Mouse (Mus musculus): ENCODE results near the gene Papss1.

Papss1 gene

DNA sequence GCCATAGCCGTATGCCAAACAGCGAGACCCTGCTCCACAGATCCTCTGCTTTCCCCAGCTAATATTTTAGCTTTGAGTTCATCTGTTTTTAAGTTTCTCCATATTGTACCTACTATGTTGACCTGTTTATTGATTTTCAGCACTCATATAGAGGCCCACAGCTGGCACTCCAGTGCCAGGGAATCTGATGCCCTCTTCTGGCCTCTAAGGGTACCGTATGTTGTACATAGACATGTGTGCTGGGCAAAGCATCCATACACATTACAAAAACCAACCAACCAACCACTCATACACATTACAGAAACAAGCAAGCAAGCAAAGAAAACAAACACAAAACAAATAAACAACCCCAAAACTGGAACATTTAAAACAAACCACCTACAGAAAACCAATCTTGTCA is 22.2 kb downstream of the Papss1 start:
- DNase-seq (ENCODE audit: low spot score): no peak

- DNase-seq (ENCODE audit: low spot score): no peak
Measured at GRCm38 (mm10) chr3:131587959-131588358, 23.4 kb downstream of the Papss1 start.

- DNase-seq (ENCODE audit: low spot score): no peak
Measured at GRCm38 (mm10) chr3:131593143-131593798, 28.7 kb downstream of the Papss1 start.

DNA sequence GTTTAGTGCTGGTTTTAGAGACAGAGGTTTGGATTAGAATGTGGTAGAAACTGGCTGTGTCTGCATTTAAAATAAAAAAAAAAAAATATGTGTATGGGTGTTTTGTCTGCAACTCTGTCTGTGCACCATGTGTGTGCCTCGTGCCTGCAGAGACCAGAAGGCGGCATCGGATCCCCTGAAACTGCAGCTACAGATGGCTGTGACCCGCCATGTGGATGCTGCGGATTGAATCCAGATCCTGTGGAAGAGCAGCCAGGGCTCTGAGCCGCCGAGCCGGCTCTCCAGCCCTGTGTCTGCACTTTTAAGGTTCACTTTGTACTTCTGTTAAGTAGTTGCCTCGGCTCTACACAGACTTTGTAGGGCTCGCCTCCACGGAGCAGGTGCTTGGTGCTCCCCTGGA is 29.8 kb downstream of the Papss1 start:
- DNase-seq (ENCODE audit: low spot score): no peak

DNA sequence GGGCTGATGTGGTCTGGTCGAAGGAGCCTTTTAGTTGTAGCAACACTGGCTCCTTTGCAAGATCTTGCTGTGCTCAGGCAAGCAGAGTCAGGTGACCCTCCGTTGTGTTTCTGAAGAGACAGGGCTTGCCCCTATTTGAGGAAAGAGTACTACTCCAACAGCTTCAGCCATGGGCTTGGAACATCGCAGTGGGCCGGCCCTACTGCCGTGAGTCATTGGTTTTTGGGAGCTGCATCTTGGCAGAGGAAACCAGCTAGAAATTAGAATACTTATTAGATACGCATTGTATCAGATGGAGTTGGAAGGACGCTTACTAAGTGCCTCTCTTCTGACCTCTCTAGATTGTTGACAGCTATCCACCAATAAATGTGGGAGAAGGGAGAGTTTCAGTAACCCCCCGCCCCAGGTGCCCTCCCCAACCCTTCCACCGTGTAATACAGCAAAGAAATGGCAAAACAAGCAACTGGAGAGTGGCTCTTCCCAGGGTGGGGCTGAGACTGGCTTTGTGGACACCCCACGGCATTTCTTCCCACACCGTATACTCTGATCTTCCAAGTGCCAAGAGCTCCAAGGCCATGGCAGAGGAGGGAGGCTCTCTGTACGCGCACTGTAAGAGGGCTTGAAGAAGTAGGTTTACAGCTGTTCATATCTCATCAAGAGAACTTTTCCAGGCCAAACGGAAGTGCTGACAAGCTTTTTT is 31.1 kb downstream of the Papss1 start:
- no peak for DNase-seq (ENCODE audit: low spot score)

GRCm38 (mm10) chr3:131600726-131601125 is 36.2 kb downstream of the Papss1 start:
- DNase-seq (ENCODE audit: low spot score): no peak

GRCm38 (mm10) chr3:131601366-131601765 is 36.8 kb downstream of the Papss1 start:
- no peak for DNase-seq (ENCODE audit: low spot score)

DNA sequence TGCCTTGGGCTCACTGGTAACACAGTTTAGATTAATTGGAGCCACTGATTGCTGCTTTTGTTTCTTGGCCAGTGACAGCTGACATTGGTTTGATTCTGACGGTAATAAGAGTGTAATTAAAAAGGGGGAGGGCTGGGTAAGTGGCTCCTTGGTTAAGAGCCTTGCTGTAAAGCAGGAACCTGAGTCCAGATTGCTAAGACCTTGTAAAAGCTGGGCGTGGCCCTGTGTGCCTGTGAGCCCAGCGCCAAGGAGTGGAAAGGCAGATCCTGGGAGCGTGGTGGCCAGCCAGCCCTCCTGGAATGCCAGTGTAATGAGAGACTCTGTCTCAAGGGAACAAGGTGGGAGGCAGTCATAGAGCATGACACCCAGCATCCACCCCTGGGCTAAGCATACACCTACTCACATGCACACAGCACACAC is 38.4 kb downstream of the Papss1 start:
- DNase-seq (ENCODE audit: low spot score): no peak

DNA sequence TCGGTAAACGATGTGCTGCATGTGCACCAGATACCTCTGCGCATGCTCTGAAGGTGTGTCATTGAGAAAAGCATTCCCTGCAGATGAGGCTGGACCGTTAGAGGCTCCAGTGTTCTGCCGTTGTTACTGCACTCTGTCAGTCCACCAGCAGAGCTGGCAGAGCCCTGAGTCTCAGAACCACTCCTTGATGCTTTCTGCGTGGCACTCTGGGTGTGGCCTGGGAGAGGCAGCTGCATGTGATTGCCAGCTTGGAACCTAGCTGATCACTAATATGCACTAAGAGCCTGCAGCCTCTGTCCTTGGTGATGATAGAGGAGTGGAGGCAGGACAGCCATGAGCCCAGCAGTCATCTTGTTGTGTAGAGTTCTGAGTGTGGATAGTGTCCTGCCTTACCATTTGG is 43.5 kb downstream of the Papss1 start:
- DNase-seq (ENCODE audit: low spot score): no peak

- DNase-seq (ENCODE audit: low spot score): no peak
Measured at GRCm38 (mm10) chr3:131609651-131610050, 45.1 kb downstream of the Papss1 start.

DNA sequence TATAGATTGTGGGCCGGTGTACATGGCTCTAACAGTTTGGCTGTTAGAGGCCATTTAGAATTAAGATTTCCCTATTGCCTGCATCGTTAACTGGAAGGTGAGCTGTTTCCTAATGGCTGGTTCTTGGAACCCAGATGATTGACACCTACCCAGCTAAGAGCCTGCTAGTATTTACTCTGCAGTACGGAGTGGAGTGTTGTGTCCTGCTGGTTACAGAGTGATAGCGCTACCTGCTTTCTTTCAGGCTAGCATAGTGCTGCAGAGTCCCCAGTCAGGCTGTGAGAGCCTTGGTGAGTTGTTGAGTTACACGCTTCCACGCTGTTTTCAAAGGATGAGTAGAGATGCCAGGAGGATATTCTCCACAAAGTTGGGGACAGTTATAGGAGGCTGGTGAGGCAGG is 46.0 kb downstream of the Papss1 start:
- no peak for DNase-seq (ENCODE audit: low spot score)

- no peak for DNase-seq (ENCODE audit: low spot score)
Measured at GRCm38 (mm10) chr3:131612847-131613246, 48.3 kb downstream of the Papss1 start.

- DNase-seq (ENCODE audit: low spot score): no peak
Measured at GRCm38 (mm10) chr3:131614056-131614455, 49.5 kb downstream of the Papss1 start.

GRCm38 (mm10) chr3:131618580-131619338 is 54.2 kb downstream of the Papss1 start:
- DNase-seq (ENCODE audit: low spot score): no peak

- no peak for DNase-seq (ENCODE audit: low spot score)
Measured at GRCm38 (mm10) chr3:131623208-131623607, 58.6 kb downstream of the Papss1 start.

DNA sequence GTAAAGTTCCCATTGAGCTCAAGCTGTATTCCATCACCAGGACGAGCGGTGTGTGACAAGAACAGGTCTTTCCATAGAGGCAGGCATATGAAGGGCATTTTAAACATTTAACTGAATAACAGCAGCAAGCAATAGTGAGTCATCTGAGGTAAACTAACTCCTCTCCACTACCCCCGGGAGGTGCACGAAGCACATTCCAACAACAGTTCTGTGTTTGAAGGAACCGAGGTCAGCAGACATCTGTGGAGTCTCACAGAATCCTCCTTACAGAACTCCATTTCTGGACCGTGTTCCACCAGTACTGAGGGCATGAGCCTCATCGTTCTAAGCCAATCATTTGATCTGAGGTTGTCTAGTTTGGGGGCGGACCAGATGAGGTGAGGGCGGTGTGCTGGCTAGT is 59.5 kb downstream of the Papss1 start:
- no peak for DNase-seq (ENCODE audit: low spot score)

DNA sequence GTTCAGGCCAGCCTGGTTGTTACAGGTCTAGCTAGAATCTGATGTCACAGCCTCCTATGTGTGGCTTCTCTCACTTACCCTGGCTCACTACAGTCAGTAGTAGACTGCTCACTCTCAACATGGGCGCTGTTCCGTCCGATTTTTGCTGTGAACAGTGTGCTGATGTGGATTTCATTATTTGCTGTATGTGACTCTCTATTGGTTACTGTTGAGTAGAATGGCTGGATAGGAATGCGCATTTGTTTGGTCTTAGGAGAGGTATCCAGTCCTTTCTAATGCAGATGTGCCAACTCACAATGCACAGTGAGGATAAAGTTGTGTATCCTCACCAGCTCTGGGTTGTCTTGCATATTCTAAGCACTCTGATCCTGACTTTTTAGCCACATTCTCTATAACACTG is 62.9 kb downstream of the Papss1 start:
- DNase-seq (ENCODE audit: low spot score): no peak

DNA sequence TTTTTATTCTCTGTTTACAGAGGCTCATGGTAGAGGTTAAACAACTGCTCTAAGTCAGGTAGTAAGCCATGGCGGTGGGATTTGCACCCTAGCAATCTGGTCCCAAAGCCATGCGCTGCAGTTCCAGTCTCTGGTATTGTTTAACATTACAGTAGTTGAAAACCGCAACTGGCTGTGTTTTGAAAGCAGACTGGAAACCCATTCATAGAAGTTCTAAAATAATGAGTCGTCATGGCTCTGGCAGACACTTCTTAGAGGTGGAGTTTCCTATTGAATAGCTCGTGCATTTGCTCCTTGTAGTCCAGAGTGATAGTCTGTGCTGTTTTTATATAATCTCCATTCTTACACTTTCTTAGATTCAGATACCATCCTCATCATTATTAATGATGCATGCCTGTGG is 63.7 kb downstream of the Papss1 start:
- no peak for DNase-seq (ENCODE audit: low spot score)

DNA sequence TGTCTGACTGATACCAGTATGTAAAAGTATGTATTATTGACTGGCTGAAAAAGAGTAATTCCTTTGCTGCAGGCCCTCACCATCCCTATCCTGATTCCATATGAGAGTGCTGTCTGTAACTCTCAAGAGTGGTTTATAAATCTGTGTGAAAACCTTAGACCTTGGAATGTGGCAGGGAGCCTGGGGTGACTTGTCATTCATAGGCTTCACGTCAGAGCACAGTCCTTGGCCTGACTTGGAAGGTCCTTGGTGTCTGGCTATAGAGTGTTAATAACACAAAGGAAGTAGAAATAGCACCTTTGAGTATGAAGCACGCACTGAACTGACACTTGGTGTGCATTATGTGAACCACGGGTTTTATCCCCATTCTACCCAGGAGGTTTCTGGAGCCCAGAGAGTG is 64.4 kb downstream of the Papss1 start:
- DNase-seq (ENCODE audit: low spot score): no peak

- DNase-seq (ENCODE audit: low spot score): no peak
Measured at GRCm38 (mm10) chr3:131630407-131631317, 66.1 kb downstream of the Papss1 start.

DNA sequence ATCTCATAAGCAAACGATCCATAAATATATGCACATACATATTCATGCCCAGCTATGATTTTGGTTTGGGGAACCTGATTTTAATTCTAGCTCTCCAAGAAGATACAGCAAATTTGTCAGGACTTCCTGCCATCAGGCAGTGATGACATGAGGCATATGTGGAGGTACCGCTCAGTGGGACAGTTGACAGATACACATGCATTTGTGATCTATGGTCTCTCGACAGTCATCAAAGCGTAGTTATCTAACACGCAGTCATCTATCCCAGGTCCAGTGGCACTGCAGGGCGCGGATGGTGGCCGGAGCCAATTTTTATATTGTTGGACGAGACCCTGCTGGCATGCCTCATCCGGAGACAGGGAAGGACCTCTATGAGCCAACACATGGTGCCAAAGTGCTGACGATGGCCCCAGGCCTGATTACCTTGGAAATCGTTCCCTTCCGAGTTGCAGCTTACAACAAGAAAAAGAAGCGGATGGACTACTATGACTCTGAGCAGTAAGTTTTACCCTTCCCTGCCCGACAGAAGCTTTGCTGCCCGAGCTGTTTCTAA is 66.8 kb downstream of the Papss1 start:
- DNase-seq (ENCODE audit: low spot score): no peak

- no peak for DNase-seq (ENCODE audit: low spot score)
Measured at GRCm38 (mm10) chr3:131634091-131634490, 69.5 kb downstream of the Papss1 start.
